Comparison of ENCODE assay signal across 16 mouse cellular contexts in genomic region chr4:47209466-47209865, GRCm38 (mm10). TPM values are rescaled to one million over a fixed set of nuclear protein-coding genes. Genes with fewer than 3 reads are reported as not detected.
DNase-seq lines count a peak whose midpoint lies in the region; ATAC-seq and TF ChIP-seq lines count a peak whose summit lies in the region.
"Had no signal": no experiment of that assay in that cellular context is flagged by ENCODE, and none has a peak within 500 bp of the region (broad histone marks: within the 10 kb centered on the region; RNA-seq: fewer than 3 reads in every experiment).

No protein-coding gene starts in this region.

- peak overlapping the region; percentile 76; the same call in 1 of the 2 replicates for H3K4me2 ChIP-seq in neural tube, embryonic 13.5 days
- no peak overlapping the region; the same call in 1 of the 2 replicates for H3K4me2 ChIP-seq in neural tube, embryonic 15.5 days

- no peak overlapping the region for H3K9ac ChIP-seq in neural tube, embryonic 13.5 days
- no peak overlapping the region for H3K9ac ChIP-seq in neural tube, embryonic 15.5 days (replicated peaks)
- H3K9ac ChIP-seq: liver, postnatal 0 days had no signal

- no peak for TF ChIP-seq CTCF in kidney, adult 2 months (conservative IDR thresholded peaks at IDR 0.05; ENCODE audit: insufficient read depth, insufficient read length, low read depth, low read length)
- no peak for TF ChIP-seq CTCF in thymus, adult 2 months (IDR thresholded peaks at IDR 0.05; ENCODE audit: borderline replicate concordance, control insufficient read depth, extremely low read depth, insufficient read depth, low read length, poor library complexity)

- no peak for ATAC-seq in neural tube, embryonic 13.5 days (ENCODE audit: low read depth)
- no peak for ATAC-seq in neural tube, embryonic 15.5 days (ENCODE audit: low FRiP score)
- ATAC-seq: liver, postnatal 0 days had no signal

- peak; percentile 38 for DNase-seq in adrenal gland, postnatal 14 days
- DNase-seq in adrenal gland, adult 8-10 months, result no peak
- no peak for DNase-seq in kidney, adult 2 months
- no peak for DNase-seq in kidney, adult 8-10 months
- DNase-seq in ovary, postnatal 10 days (ENCODE audit: low spot score), result no peak
- DNase-seq in thymus, adult 2 months, result no peak
- DNase-seq: cerebellum, adult 11 months; liver, postnatal 0 days; thymus, adult 18-20 months had no signal

- no peak for TF ChIP-seq POLR2A in kidney, adult 2 months (IDR thresholded peaks at IDR 0.05; ENCODE audit: low read depth, low read length)
- TF ChIP-seq POLR2A in thymus, adult 2 months (IDR thresholded peaks at IDR 0.05; ENCODE audit: control insufficient read depth, extremely low read depth, insufficient read depth, low read length, poor library complexity), result no peak

- no peaks in the 10 kb centered on the region for H3K9me3 ChIP-seq in neural tube, embryonic 13.5 days
- no peaks in the 10 kb centered on the region for H3K9me3 ChIP-seq in neural tube, embryonic 15.5 days (replicated peaks)

- no peaks in the 10 kb centered on the region for H3K4me1 ChIP-seq in kidney, adult 2 months (ENCODE audit: control insufficient read depth, insufficient read depth, low read length)
- H3K4me1 ChIP-seq in neural tube, embryonic 13.5 days (replicated peaks), result peaks cover 16% of the 10 kb centered on the region
- H3K4me1 ChIP-seq in neural tube, embryonic 15.5 days, result peaks cover 15% of the 10 kb centered on the region
- H3K4me1 ChIP-seq in thymus, adult 2 months (replicated peaks; ENCODE audit: control insufficient read depth, insufficient read depth, low read length), result no peaks in the 10 kb centered on the region

- no peak overlapping the region for H3K27ac ChIP-seq in kidney, adult 2 months (ENCODE audit: insufficient read depth, low read depth, low read length)
- no peak overlapping the region for H3K27ac ChIP-seq in neural tube, embryonic 13.5 days (replicated peaks)
- H3K27ac ChIP-seq in neural tube, embryonic 15.5 days (replicated peaks), result no peak overlapping the region
- no peak overlapping the region for H3K27ac ChIP-seq in thymus, adult 2 months (ENCODE audit: control insufficient read depth, insufficient read depth, low read length)
- H3K27ac ChIP-seq: hindbrain, postnatal 0 days had no signal

- no peaks in the 10 kb centered on the region for H3K27me3 ChIP-seq in kidney, adult 2 months (replicated peaks; ENCODE audit: control insufficient read depth, insufficient read depth, low read length)
- H3K27me3 ChIP-seq in neural tube, embryonic 13.5 days, result peaks cover 61% of the 10 kb centered on the region
- H3K27me3 ChIP-seq in neural tube, embryonic 15.5 days (replicated peaks), result peaks cover 51% of the 10 kb centered on the region
- H3K27me3 ChIP-seq in thymus, adult 2 months (ENCODE audit: control insufficient read depth, insufficient read depth, low read length), result peaks cover 10% of the 10 kb centered on the region; the same call in 1 of the 2 replicates

- no peaks in the 10 kb centered on the region for H3K36me3 ChIP-seq in kidney, adult 2 months (ENCODE audit: control insufficient read depth, insufficient read depth, low read length)
- no peaks in the 10 kb centered on the region for H3K36me3 ChIP-seq in neural tube, embryonic 13.5 days
- H3K36me3 ChIP-seq in neural tube, embryonic 15.5 days, result no peaks in the 10 kb centered on the region
- H3K36me3 ChIP-seq in thymus, adult 2 months (ENCODE audit: control insufficient read depth, insufficient read depth, low read length), result no peaks in the 10 kb centered on the region

- 62% methylated on average over 7 of the region's 7 CpGs for WGBS in kidney, adult 2 months
- 79% methylated on average over 7 of the region's 7 CpGs for WGBS in neural tube, embryonic 13.5 days
- WGBS in neural tube, embryonic 15.5 days, result 78% methylated on average over 7 of the region's 7 CpGs
- WGBS in thymus, adult 2 months, result 88% methylated on average over 7 of the region's 7 CpGs

- H3K4me3 ChIP-seq in kidney, adult 2 months (ENCODE audit: insufficient read depth, low read depth, low read length), result peak overlapping the region; percentile 55; the same call in 1 of the 2 replicates
- no peak overlapping the region for H3K4me3 ChIP-seq in neural tube, embryonic 13.5 days
- H3K4me3 ChIP-seq in neural tube, embryonic 15.5 days (replicated peaks), result no peak overlapping the region
- no peak overlapping the region for H3K4me3 ChIP-seq in thymus, adult 2 months (ENCODE audit: control insufficient read depth, insufficient read depth, low read length)
- H3K4me3 ChIP-seq: myocyte had no signal

RNA-seq across cellular contexts. Expression of gene Col15a1, which starts 1.5 kb away (rescaled TPM):
- total RNA-seq in adrenal gland, postnatal 14 days (2021), result 72.9 and 74.5 TPM in 2 replicates
- total RNA-seq in adrenal gland, adult 8-10 months (2022), result 10 to 100 TPM in 3 of 4 experiments, 1 to 10 TPM in 1; 8.0 to 93.5 (median 30.0) TPM
- polyA plus RNA-seq in kidney, adult 2 months (2012; rRNA removed), result 50.0 and 59.5 TPM in 2 replicates
- 5.2 and 5.9 TPM in 2 replicates for polyA plus RNA-seq in neural tube, embryonic 13.5 days (2015; fragmentation: Nextera tagmentation; extraction: Ambion mirVana)
- polyA plus RNA-seq in neural tube, embryonic 15.5 days (2015; fragmentation: Nextera tagmentation; extraction: Ambion mirVana), result 3.9 and 7.9 TPM in 2 replicates
- polyA plus RNA-seq in thymus, adult 2 months (2012; rRNA removed), result 33.1 and 37.1 TPM in 2 replicates
- total RNA-seq: common myeloid progenitor, adult 5-6 weeks; granulocyte monocyte progenitor cell, adult 5-6 weeks; megakaryocyte-erythroid progenitor cell, adult 5-6 weeks had no signal
